Mouse (Mus musculus): ENCODE measurements around the gene Nfyb. TPM values are rescaled to one million over a fixed set of nuclear protein-coding genes. Genes with fewer than 3 reads are reported as not detected.

The Nfyb gene
- polyA plus RNA-seq, 1 experiment from 2014 or later, result 35.9 TPM

DNA sequence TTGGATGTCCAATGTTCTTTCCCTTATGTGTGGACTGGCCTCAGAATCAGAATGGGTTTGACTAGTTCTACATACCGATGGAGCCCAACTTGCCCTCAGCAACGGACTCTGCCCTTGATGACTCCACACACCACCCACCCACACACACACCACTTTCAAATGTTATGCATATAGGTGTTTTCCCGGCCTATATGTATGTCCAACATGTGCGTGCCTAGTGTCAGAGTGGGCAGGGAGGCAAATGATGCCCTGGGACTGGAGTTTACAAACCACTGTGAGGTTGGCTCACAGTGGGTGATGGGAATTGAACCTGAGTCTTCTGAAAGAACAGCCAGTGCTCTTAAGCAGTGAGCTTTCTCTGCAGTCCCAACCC, 33.2 kb upstream of the Nfyb start:
- H3K4me1 ChIP-seq, result peaks cover 6% of the 10 kb centered on the region
- H3K27me3 ChIP-seq (replicated peaks), result no peaks in the 10 kb centered on the region
- H3K4me3 ChIP-seq (replicated peaks), result no peak overlapping the region
- H3K4me2 ChIP-seq, result no peak overlapping the region
- H3K9me3 ChIP-seq (replicated peaks), result no peaks in the 10 kb centered on the region
- no peak overlapping the region for H3K9ac ChIP-seq (replicated peaks)
- H3K36me3 ChIP-seq, result no peaks in the 10 kb centered on the region
- 91% methylated on average over 4 of the region's 4 CpGs for WGBS
- H3K27ac ChIP-seq (replicated peaks), result no peak overlapping the region
- ATAC-seq (ENCODE audit: low FRiP score), result no peak

DNA sequence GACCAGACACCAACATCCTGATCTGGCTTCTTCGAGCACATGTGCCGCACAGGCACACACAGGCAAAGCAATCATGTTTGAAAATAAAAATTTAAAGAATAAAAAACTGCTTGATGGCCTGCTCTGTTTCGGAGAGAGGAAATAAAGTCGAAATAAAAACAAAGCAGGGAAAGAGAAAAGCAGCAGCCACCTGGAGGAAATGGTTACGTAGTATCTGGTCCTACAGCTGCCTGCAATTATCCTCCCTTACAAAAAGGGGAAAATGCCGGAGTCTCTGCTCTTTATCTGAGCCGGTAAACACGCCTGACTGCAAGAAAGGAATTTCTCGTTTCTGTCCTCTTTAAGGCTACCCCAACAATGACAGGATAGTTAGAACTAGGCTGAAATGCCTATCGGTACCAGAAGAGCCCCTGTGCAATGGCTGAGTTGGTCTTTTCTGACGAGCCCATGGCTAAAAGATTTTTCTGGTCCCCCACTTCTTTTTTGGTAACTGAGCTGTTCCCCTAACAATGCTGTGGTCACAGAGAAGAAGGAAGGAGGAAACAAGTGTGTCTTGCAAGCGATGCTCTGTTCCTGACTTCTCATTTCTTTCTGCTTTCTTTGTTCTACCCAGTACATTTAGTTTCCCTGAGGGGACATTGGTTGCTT, 32.7 kb upstream of the Nfyb start:
- Histone ChIP-seq H3K27ac (replicated peaks) (no peak overlapping the region), H3K9ac (replicated peaks) (no peak overlapping the region), H3K27me3 (replicated peaks) (no peaks in the 10 kb centered on the region), H3K4me2 (no peak overlapping the region), H3K4me3 (replicated peaks) (no peak overlapping the region), H3K36me3 (no peaks in the 10 kb centered on the region), H3K4me1 (peaks cover 6% of the 10 kb centered on the region), H3K9me3 (replicated peaks) (no peaks in the 10 kb centered on the region)
- WGBS, result 44% methylated on average over 12 of the region's 12 CpGs
- no peak for ATAC-seq (ENCODE audit: low FRiP score)

DNA sequence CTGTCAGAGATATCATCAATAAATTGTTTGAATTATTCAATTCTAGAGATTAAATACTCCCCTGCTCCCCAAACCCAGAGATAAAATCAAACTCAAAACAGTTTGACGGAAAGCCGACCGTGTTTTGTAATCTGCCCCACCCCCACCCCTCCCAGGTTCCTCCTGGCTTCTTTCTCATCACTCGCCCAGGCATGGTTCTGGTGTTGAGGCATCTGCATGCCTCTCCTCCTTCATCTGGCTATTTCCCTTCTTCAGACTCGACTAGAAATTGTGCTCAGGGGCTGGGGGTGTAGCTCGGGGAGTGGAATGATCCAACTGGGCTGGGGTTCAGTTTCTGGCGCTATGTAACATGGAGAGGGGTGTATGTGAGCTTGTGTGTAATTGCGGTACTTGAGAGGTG, 31.8 kb upstream of the Nfyb start:
- WGBS, result 52% methylated on average over 8 of the region's 8 CpGs
- no peak overlapping the region for H3K9ac ChIP-seq (replicated peaks)
- peak overlapping the region; percentile 46 for H3K4me2 ChIP-seq
- H3K4me1 ChIP-seq, result peaks cover 6% of the 10 kb centered on the region
- H3K4me3 ChIP-seq (replicated peaks), result no peak overlapping the region
- H3K27me3 ChIP-seq (replicated peaks), result no peaks in the 10 kb centered on the region
- H3K27ac ChIP-seq (replicated peaks), result no peak overlapping the region
- no peaks in the 10 kb centered on the region for H3K36me3 ChIP-seq
- H3K9me3 ChIP-seq (replicated peaks), result no peaks in the 10 kb centered on the region
- ATAC-seq (ENCODE audit: low FRiP score), result 0 out of 2 replicates have a peak, but pooled peaks have one; percentile 31

DNA sequence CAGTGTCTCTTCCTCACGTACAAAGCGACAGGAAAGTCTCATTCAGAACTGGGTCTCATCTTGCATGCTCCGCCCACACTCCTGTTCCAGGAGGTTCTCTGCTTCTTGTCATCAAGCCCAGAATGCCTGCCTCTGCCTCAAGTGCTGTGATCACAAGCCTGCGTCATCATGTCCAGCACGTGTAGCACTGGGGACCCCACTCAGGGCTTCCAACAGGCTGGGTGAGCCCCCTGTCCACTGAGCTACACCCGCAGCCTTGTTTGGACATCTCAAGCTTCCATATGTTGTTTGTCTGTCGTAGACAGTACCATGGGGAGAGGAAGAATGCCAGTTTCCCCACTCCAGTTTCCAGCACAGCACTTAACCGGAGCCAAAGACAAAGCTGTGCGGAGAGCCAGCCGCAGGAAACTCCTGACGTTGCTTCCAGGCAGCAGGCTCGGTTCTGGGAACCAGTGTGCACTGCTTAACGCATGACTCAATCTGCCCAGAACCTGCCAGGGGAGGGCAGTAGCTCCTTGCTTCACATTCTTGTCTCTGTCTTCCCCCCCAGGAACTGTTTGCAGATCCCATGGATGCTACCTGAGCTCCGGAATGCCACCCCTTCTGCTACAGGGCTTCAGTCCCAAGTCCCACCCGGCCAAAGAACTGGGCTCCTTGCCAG, 31.3 kb upstream of the Nfyb start:
- H3K9ac ChIP-seq (replicated peaks), result no peak overlapping the region
- peak; percentile 70; the same call in 1 of the 2 replicates for ATAC-seq (ENCODE audit: low FRiP score)
- 43% methylated on average over 15 of the region's 15 CpGs for WGBS
- H3K4me3 ChIP-seq (replicated peaks), result no peak overlapping the region
- peaks cover 6% of the 10 kb centered on the region for H3K4me1 ChIP-seq
- no peaks in the 10 kb centered on the region for H3K9me3 ChIP-seq (replicated peaks)
- H3K27me3 ChIP-seq (replicated peaks), result no peaks in the 10 kb centered on the region
- H3K36me3 ChIP-seq, result no peaks in the 10 kb centered on the region
- H3K27ac ChIP-seq (replicated peaks), result no peak overlapping the region
- peak overlapping the region; percentile 46 for H3K4me2 ChIP-seq

DNA sequence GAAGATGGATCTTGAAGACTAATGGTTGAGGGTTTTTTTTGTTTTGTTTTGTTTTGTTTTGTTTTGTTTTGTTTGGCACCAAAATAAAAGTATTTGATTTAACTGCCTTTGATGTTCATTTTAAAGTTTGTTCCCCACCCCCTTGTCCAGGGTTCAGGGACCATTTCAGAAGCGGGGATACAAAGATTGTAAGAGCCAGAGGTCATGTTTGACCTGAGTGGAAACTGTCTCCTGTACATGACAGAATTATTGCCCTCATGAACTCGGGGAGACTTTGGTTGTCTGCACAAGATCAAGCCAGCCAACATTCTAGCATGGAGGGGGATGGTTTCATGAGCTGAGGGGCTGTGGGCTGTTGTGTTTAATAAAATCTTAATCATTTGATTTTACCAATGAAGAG, 28.4 kb upstream of the Nfyb start:
- Histone ChIP-seq H3K36me3 (no peaks in the 10 kb centered on the region), H3K27ac (replicated peaks) (no peak overlapping the region), H3K27me3 (replicated peaks) (no peaks in the 10 kb centered on the region), H3K4me1 (peaks cover 6% of the 10 kb centered on the region), H3K9me3 (replicated peaks) (no peaks in the 10 kb centered on the region), H3K4me3 (replicated peaks) (no peak overlapping the region), H3K9ac (replicated peaks) (no peak overlapping the region), H3K4me2 (no peak overlapping the region)
- ATAC-seq (ENCODE audit: low FRiP score), result no peak
- WGBS, result 75% methylated on average over 2 of the region's 2 CpGs

DNA sequence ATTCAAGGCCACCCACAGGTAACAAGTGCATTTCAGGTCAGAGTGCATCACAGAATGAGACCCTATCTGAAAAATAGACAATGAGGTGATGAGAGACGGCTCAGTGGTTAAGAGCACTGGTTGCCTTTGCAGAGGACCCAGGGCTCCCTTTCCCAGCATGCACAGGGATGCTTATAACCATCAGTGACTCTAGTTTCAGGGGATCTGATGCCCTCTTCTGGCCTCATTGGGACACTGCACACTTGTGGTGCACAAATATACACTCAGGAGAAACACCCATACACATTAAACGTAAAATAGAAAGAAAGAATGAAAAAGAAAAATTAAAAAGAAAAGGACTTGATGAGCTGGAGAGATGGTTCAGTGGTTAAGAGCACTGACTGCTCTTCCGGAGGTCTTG, 27.8 kb upstream of the Nfyb start:
- no peaks in the 10 kb centered on the region for H3K27me3 ChIP-seq (replicated peaks)
- no peak for ATAC-seq (ENCODE audit: low FRiP score)

DNA sequence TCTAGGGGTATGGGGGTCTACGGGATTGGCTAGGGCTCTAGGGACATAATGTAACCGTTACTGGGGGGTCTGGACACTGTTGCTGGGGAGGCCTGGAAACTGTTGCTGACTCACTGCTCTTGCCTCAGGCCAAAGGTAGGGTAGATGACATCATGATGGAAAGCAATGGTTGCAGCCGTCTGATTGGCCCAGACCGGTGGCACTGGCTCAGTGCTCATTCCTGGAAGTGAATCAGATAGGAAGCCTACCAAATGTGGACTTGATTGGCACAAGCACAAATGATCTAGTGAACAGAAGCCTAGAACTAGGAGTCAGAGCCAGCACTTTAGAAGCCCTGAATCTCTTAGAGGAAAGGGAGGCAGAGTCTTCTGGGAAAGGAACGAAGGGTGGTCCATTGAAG, 26.6 kb upstream of the Nfyb start:
- Histone ChIP-seq H3K9ac (replicated peaks) (no peak overlapping the region), H3K4me2 (no peak overlapping the region), H3K4me1 (peaks cover 5% of the 10 kb centered on the region), H3K27ac (replicated peaks) (no peak overlapping the region), H3K9me3 (replicated peaks) (no peaks in the 10 kb centered on the region), H3K36me3 (no peaks in the 10 kb centered on the region), H3K27me3 (replicated peaks) (no peaks in the 10 kb centered on the region), H3K4me3 (replicated peaks) (no peak overlapping the region)
- no peak for ATAC-seq (ENCODE audit: low FRiP score)
- WGBS, result 94% methylated on average over 5 of the region's 5 CpGs

More for the DNA sequence above, 27.8 kb upstream of the Nfyb start:
- Histone ChIP-seq H3K36me3 (no peaks in the 10 kb centered on the region), H3K4me2 (no peak overlapping the region), H3K4me3 (replicated peaks) (no peak overlapping the region), H3K9me3 (replicated peaks) (no peaks in the 10 kb centered on the region), H3K27ac (replicated peaks) (no peak overlapping the region), H3K9ac (replicated peaks) (no peak overlapping the region), H3K4me1 (peaks cover 6% of the 10 kb centered on the region)
- 93% methylated on average over 3 of the region's 3 CpGs for WGBS

DNA sequence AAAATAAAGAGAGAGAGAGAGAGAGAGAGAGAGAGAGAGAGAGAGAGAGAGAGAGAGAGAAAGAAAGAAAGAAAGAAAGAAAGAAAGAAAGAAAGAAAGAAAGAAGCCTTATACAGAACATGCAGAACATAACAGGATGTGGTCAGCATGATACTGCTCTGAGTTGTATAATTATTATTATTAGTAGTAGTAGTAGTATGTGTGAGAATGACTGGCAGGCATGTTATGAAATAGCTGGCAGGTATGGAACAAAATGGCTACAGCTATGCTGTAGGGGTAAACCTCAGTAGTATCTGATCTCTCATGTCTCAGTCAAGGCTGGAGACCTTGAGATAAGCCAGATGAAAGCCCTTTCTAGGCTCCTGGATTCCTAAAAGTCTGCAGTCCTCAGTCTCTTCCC, 25.2 kb upstream of the Nfyb start:
- no peaks in the 10 kb centered on the region for H3K9me3 ChIP-seq (replicated peaks)
- H3K36me3 ChIP-seq, result no peaks in the 10 kb centered on the region
- no peaks in the 10 kb centered on the region for H3K4me1 ChIP-seq
- H3K9ac ChIP-seq (replicated peaks), result no peak overlapping the region
- H3K27me3 ChIP-seq (replicated peaks), result no peaks in the 10 kb centered on the region
- no peak for ATAC-seq (ENCODE audit: low FRiP score)
- H3K4me2 ChIP-seq, result no peak overlapping the region
- no peak overlapping the region for H3K4me3 ChIP-seq (replicated peaks)
- H3K27ac ChIP-seq (replicated peaks), result no peak overlapping the region

DNA sequence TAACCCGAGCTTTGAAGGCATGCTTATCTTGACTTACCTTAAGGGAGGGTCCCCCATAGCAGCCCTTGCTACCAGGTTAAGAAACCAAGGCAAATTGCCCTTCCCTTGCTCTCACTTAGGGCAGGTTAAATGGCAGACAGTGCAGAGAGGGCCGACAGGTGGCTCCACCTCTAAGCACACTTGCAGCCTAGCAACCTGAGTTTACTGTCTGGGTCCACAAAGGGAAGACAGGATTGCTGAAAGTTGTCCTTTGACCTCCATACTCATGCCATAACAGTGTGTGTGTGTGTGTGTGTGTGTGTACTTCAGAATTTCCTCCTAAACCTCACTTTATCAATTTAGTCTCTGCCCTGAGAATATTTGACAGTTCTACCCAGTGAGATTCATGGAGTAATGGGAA, 18.5 kb upstream of the Nfyb start:
- H3K9me3 ChIP-seq (replicated peaks), result no peaks in the 10 kb centered on the region
- ATAC-seq (ENCODE audit: low FRiP score), result no peak
- H3K9ac ChIP-seq (replicated peaks), result no peak overlapping the region
- no peaks in the 10 kb centered on the region for H3K36me3 ChIP-seq
- 32% methylated on average over 2 of the region's 2 CpGs for WGBS
- peaks cover 5% of the 10 kb centered on the region; the same call in 1 of the 2 replicates for H3K4me1 ChIP-seq
- H3K4me2 ChIP-seq, result no peak overlapping the region
- H3K27ac ChIP-seq (replicated peaks), result no peak overlapping the region
- no peak overlapping the region for H3K4me3 ChIP-seq (replicated peaks)
- no peaks in the 10 kb centered on the region for H3K27me3 ChIP-seq (replicated peaks)

DNA sequence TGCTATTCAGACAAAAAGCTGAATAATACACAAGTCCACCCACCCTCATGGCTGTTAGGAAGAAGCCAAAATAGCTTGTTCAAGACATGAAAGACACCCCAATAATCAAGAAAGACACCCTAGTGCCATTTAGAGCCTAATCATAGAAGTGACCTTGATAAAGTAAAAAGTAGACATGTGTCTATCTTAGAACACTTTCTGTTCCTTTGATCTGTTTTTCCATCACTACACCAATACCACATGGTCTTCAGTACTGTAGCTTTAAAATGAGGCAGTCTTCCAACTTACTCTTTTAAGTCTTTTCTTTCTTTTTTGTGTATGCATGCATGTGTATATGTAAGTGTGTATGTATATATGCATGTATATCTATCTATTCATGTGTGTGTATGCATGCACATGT, 16.9 kb upstream of the Nfyb start:
- Histone ChIP-seq H3K9me3 (replicated peaks) (no peaks in the 10 kb centered on the region), H3K36me3 (no peaks in the 10 kb centered on the region), H3K27me3 (replicated peaks) (no peaks in the 10 kb centered on the region), H3K4me3 (replicated peaks) (no peak overlapping the region), H3K4me2 (no peak overlapping the region), H3K4me1 (peaks cover 7% of the 10 kb centered on the region; the same call in 1 of the 2 replicates), H3K27ac (replicated peaks) (no peak overlapping the region), H3K9ac (replicated peaks) (no peak overlapping the region)
- no peak for ATAC-seq (ENCODE audit: low FRiP score)

DNA sequence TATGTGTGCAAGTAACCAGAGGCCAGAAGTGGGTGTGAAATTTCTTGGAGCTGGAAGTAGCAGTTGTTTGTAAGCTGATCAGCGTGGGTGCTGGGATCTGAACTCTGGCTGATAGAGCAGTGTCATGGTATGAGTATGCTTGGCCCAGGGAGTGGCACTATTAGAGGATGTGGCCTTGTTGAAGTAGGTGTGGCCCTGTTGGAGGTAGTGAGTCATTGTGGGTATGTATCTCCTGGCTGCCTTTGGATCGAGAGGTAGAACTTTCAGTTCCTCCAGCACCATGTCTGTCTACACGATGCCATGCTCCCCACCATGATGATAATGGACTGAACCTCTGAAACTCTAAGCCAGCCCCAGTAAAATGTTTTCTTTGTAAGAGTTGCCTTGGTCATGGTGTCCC, 16.4 kb upstream of the Nfyb start:
- H3K4me1 ChIP-seq, result peaks cover 7% of the 10 kb centered on the region; the same call in 1 of the 2 replicates
- no peaks in the 10 kb centered on the region for H3K27me3 ChIP-seq (replicated peaks)
- H3K9me3 ChIP-seq (replicated peaks), result no peaks in the 10 kb centered on the region
- no peak overlapping the region for H3K4me2 ChIP-seq
- H3K9ac ChIP-seq (replicated peaks), result no peak overlapping the region
- WGBS, result 100% methylated on average over 3 of the region's 3 CpGs
- H3K36me3 ChIP-seq, result no peaks in the 10 kb centered on the region
- H3K4me3 ChIP-seq (replicated peaks), result no peak overlapping the region
- H3K27ac ChIP-seq (replicated peaks), result no peak overlapping the region
- ATAC-seq (ENCODE audit: low FRiP score), result no peak

DNA sequence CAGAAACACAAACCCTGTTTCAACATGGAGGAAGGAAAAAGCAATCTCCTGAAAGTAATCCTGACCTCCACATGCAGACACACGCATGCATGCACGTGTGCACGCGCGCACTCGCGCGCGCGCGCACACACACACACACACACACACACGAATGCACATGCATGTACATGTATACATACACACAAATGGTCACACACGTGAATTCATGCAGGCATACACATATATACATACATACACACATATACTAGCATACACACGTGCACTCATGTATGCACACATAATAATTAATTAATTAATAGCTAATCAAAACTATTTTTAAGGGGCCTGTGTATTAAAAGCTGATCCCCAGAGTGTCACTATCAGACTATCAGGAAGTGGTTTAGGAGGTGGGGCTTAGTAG, 15.9 kb upstream of the Nfyb start:
- H3K27ac ChIP-seq (replicated peaks), result no peak overlapping the region
- no peaks in the 10 kb centered on the region for H3K36me3 ChIP-seq
- no peak overlapping the region for H3K4me3 ChIP-seq (replicated peaks)
- no peak overlapping the region for H3K4me2 ChIP-seq
- no peaks in the 10 kb centered on the region for H3K27me3 ChIP-seq (replicated peaks)
- H3K4me1 ChIP-seq, result peaks cover 7% of the 10 kb centered on the region; the same call in 1 of the 2 replicates
- no peak for ATAC-seq (ENCODE audit: low FRiP score)
- 98% methylated on average over 14 of the region's 14 CpGs for WGBS
- H3K9me3 ChIP-seq (replicated peaks), result no peaks in the 10 kb centered on the region
- H3K9ac ChIP-seq (replicated peaks), result no peak overlapping the region

Measured in neural tube, embryonic 15.5 days (tissue).